31 mouse cellular contexts compared by ENCODE assay signal in genomic region chrX:101338666-101339065, GRCm38 (mm10). TPM values are rescaled to one million over a fixed set of nuclear protein-coding genes. Genes with fewer than 3 reads are reported as not detected.
A peak's percentile ranks its signal among the peaks of the same experiment; 100 is the strongest.
DNase-seq lines count a peak whose midpoint lies in the region; ATAC-seq and TF ChIP-seq lines count a peak whose summit lies in the region.
"Had no signal": no experiment of that assay in that cellular context is flagged by ENCODE, and none has a peak within 500 bp of the region (broad histone marks: within the 10 kb centered on the region; RNA-seq: fewer than 3 reads in every experiment).

No protein-coding gene starts in this region.

- H3K4me2 ChIP-seq in liver, postnatal 0 days (ENCODE audit: low read depth, low read length) = no peak overlapping the region
- no peak overlapping the region for H3K4me2 ChIP-seq in liver, embryonic 11.5 days
- H3K4me2 ChIP-seq: embryonic facial prominence, embryonic 13.5 days; hindbrain, embryonic 15.5 days; midbrain, embryonic 13.5 days; neural tube, embryonic 13.5 days had no signal

- no peak for ATAC-seq in liver, postnatal 0 days
- no peak for ATAC-seq in liver, embryonic 11.5 days (replicated peaks; ENCODE audit: low FRiP score)
- 0 out of 2 replicates have a peak, but pooled peaks have one; percentile 39 for ATAC-seq in erythroblast, adult 5-6 weeks (replicated peaks; ENCODE audit: low FRiP score, poor library complexity, severe bottlenecking)
- ATAC-seq: activated CD4-positive, CD25-positive, alpha-beta regulatory T cell, adult 4 months; forebrain, embryonic 16.5 days; lung, postnatal 0 days; midbrain, embryonic 13.5 days had no signal

- no peaks in the 10 kb centered on the region for H3K36me3 ChIP-seq in liver, postnatal 0 days (replicated peaks; ENCODE audit: insufficient read depth, low read length)
- no peaks in the 10 kb centered on the region for H3K36me3 ChIP-seq in liver, embryonic 11.5 days (ENCODE audit: control insufficient read depth, insufficient read depth, low read length)
- H3K36me3 ChIP-seq: embryonic facial prominence, embryonic 13.5 days; hindbrain, embryonic 10.5 days; hindbrain, embryonic 15.5 days; midbrain, embryonic 13.5 days; neural tube, embryonic 13.5 days had no signal

- H3K4me1 ChIP-seq in liver, postnatal 0 days (ENCODE audit: insufficient read depth) = no peaks in the 10 kb centered on the region
- no peaks in the 10 kb centered on the region for H3K4me1 ChIP-seq in liver, embryonic 11.5 days (replicated peaks; ENCODE audit: control insufficient read depth, insufficient read depth, low read length)
- H3K4me1 ChIP-seq: hindbrain, embryonic 10.5 days; hindbrain, embryonic 15.5 days had no signal

- 0 out of 2 replicates have a peak, but pooled peaks have one; percentile 13 for TF ChIP-seq CTCF in liver, postnatal 0 days (IDR thresholded peaks at IDR 0.05; ENCODE audit: low read depth)

- no peak for DNase-seq in liver, postnatal 0 days
- no peak for DNase-seq in liver, embryonic 11.5 days (ENCODE audit: low spot score)
- peak; percentile 38 for DNase-seq in ES-CJ7 (ENCODE audit: low read depth, low spot score)
- no peak for DNase-seq in embryo, embryonic 10.5 days (ENCODE audit: low spot score)
- no peak for DNase-seq in frontal cortex, postnatal 36 days (ENCODE audit: low spot score in 2 of 2)
- DNase-seq: adrenal gland, adult 8-10 months; cerebellum, adult 9-10 months; cerebellum, postnatal 36 days; embryo, embryonic 11 days; gastrocnemius, postnatal 14 days; heart, postnatal 14 days; kidney, adult 18-20 months; kidney, postnatal 10 days; lung, adult 18-20 months; right cerebral cortex, postnatal 14 days had no signal

- H3K9me3 ChIP-seq in liver, postnatal 0 days (ENCODE audit: low read length) = no peaks in the 10 kb centered on the region
- no peaks in the 10 kb centered on the region for H3K9me3 ChIP-seq in liver, embryonic 11.5 days (ENCODE audit: control insufficient read depth, low read length)
- H3K9me3 ChIP-seq: embryonic facial prominence, embryonic 13.5 days; hindbrain, embryonic 10.5 days; hindbrain, embryonic 15.5 days; midbrain, embryonic 13.5 days; neural tube, embryonic 13.5 days had no signal

- H3K9ac ChIP-seq in liver, postnatal 0 days (replicated peaks) = no peak overlapping the region
- H3K9ac ChIP-seq in liver, embryonic 11.5 days (ENCODE audit: low read depth, low read length) = no peak overlapping the region
- H3K9ac ChIP-seq: embryonic facial prominence, embryonic 13.5 days; hindbrain, embryonic 15.5 days; midbrain, embryonic 13.5 days; neural tube, embryonic 13.5 days had no signal

- H3K27ac ChIP-seq in liver, postnatal 0 days (ENCODE audit: low read depth) = no peak overlapping the region
- H3K27ac ChIP-seq in liver, embryonic 11.5 days (ENCODE audit: low read depth, low read length) = no peak overlapping the region
- H3K27ac ChIP-seq: embryonic facial prominence, embryonic 13.5 days; hindbrain, embryonic 10.5 days; hindbrain, embryonic 15.5 days; macrophage; midbrain, embryonic 13.5 days; neural tube, embryonic 13.5 days had no signal

- no peaks in the 10 kb centered on the region for H3K27me3 ChIP-seq in liver, postnatal 0 days (ENCODE audit: insufficient read depth, low read length)
- no peaks in the 10 kb centered on the region for H3K27me3 ChIP-seq in liver, embryonic 11.5 days (replicated peaks; ENCODE audit: control insufficient read depth, insufficient read depth, low read length)
- H3K27me3 ChIP-seq: hindbrain, embryonic 15.5 days; midbrain, embryonic 13.5 days; neural tube, embryonic 13.5 days had no signal

- no peak overlapping the region for H3K4me3 ChIP-seq in liver, postnatal 0 days (ENCODE audit: low read depth, low read length)
- no peak overlapping the region for H3K4me3 ChIP-seq in liver, embryonic 11.5 days (ENCODE audit: low read depth, low read length)
- H3K4me3 ChIP-seq: embryonic facial prominence, embryonic 13.5 days; erythroblast, embryonic 14.5 days; hindbrain, embryonic 10.5 days; hindbrain, embryonic 15.5 days; midbrain, embryonic 13.5 days; neural tube, embryonic 13.5 days had no signal

- no peak for TF ChIP-seq EP300 in liver, postnatal 0 days (IDR thresholded peaks at IDR 0.05; ENCODE audit: low read depth)

- WGBS in liver, postnatal 0 days (ENCODE audit: insufficient replicate concordance) = 45% methylated on average over 4 of the region's 4 CpGs
- 43% methylated on average over 4 of the region's 4 CpGs for whole genome bisulfite sequencing in liver, embryonic 11.5 days

RNA-seq across cellular contexts. Expression of gene Gjb1, which starts 37.5 kb away (rescaled TPM):
- 420 and 460 TPM in 2 replicates for polyA plus RNA-seq in liver, postnatal 0 days (2015; fragmentation: Nextera tagmentation; extraction: Ambion mirVana)
- 33.6 and 34.5 TPM in 2 replicates for polyA plus RNA-seq in liver, embryonic 11.5 days (2014; fragmentation: Nextera tagmentation; extraction: Ambion mirVana)
- not detected in 2 replicates for total RNA-seq in erythroblast, adult 5-6 weeks (2015; ENCODE audit: low replicate concordance)
- not detected in 2 replicates for total RNA-seq in erythroblast, adult 5-6 weeks (2017; ENCODE audit: low replicate concordance)
- total RNA-seq: granulocyte monocyte progenitor cell, adult 5-6 weeks; heart, postnatal 14 days; megakaryocyte-erythroid progenitor cell, adult 5-6 weeks had no signal
- polyA plus RNA-seq: activated CD4-positive, CD25-positive, alpha-beta regulatory T cell, adult 4 months; embryonic facial prominence, embryonic 13.5 days; forebrain, embryonic 11.5 days; heart, embryonic 14.5 days; hindbrain, embryonic 10.5 days; limb, embryonic 11.5 days; macrophage had no signal

RNA-seq across cellular contexts. Expression of gene Nlgn3, which starts 39.7 kb away (rescaled TPM):
- 0.05 and 0.06 TPM in 2 replicates for polyA plus RNA-seq in liver, postnatal 0 days (2015; fragmentation: Nextera tagmentation; extraction: Ambion mirVana)
- polyA plus RNA-seq in liver, embryonic 11.5 days (2014; fragmentation: Nextera tagmentation; extraction: Ambion mirVana) = 0.51 and 0.59 TPM in 2 replicates
- 0.84 and 0.96 TPM in 2 replicates for total RNA-seq in erythroblast, adult 5-6 weeks (2015; ENCODE audit: low replicate concordance)
- total RNA-seq in erythroblast, adult 5-6 weeks (2017; ENCODE audit: low replicate concordance) = 0.77 and 2.6 TPM in 2 replicates
- total RNA-seq: granulocyte monocyte progenitor cell, adult 5-6 weeks had no signal
- polyA plus RNA-seq: erythroblast, embryonic 14.5 days; macrophage had no signal

Comparison
In these comparisons a context has a peak if more than half of its experiments do, and no peak if none do; other contexts are left out.
1. RNA of gene Gjb1, which starts 37.5 kb away (polyA plus RNA-seq): 420 to 460 TPM in liver, postnatal 0 days; 33.6 to 34.5 TPM in liver, embryonic 11.5 days; every median in the first group is over 10 times any median in the second.